Mouse (Mus musculus) liver, adult 2 months (tissue): ENCODE measurements around the gene Unc5b. TPM values are rescaled to one million over a fixed set of nuclear protein-coding genes. Genes with fewer than 3 reads are reported as not detected.

Experiments used
- DNase-seq: peaks from one replicate; pipeline ENCODE4 v3.0.0-alpha.2; 2011; ENCODE audit warnings: low read depth, low spot score; ENCODE audit errors: extremely low read depth
- H3K27ac ChIP-seq: fragments of 200-500 bp; replicated peaks from 2 replicates; pipeline ENCODE4 v1.5.1; 2012; ENCODE audit warnings: low read depth, mild to moderate bottlenecking, control low read depth, inconsistent platforms, low read length; ENCODE audit not compliant: insufficient read depth
- H3K27me3 ChIP-seq: fragments of 200-500 bp; 2 replicates; pipeline ENCODE4 v1.6.1; 2012; ENCODE audit warnings: mild to moderate bottlenecking, moderate library complexity, low read length, inconsistent platforms; ENCODE audit not compliant: control insufficient read depth, insufficient read depth
- H3K36me3 ChIP-seq: fragments of 200-500 bp; 2 replicates; pipeline ENCODE4 v1.6.1; 2012; ENCODE audit warnings: low read length, inconsistent platforms; ENCODE audit not compliant: control insufficient read depth, insufficient read depth
- H3K4me1 ChIP-seq: fragments of 200-500 bp; 2 replicates; pipeline ENCODE4 v1.6.1; 2011; ENCODE audit warnings: low read length; ENCODE audit not compliant: control insufficient read depth, insufficient read depth
- H3K4me3 ChIP-seq: fragments of 200-500 bp; 2 replicates; pipeline ENCODE4 v1.5.1; 2011; ENCODE audit warnings: low read depth, mild to moderate bottlenecking, control low read depth, low read length, moderate library complexity; ENCODE audit not compliant: insufficient read depth
- H3K79me2 ChIP-seq: fragments of 200-500 bp; 2 replicates; pipeline ENCODE4 v1.6.1; 2012; ENCODE audit warnings: inconsistent platforms, mild to moderate bottlenecking, low read length, moderate library complexity; ENCODE audit not compliant: control insufficient read depth, insufficient read depth
- H3K9ac ChIP-seq: fragments of 200-500 bp; 2 replicates; pipeline ENCODE4 v1.6.1; 2012; ENCODE audit warnings: low read depth, mild to moderate bottlenecking, control low read depth, inconsistent platforms, low read length
- CTCF ChIP-seq: fragments of 200-500 bp; IDR thresholded peaks from 2 replicates; pipeline ENCODE4 v1.5.1; 2011; ENCODE audit warnings: low read depth, low read length, control low read depth
- POLR2A ChIP-seq: fragments of 200-500 bp; IDR thresholded peaks from 2 replicates; pipeline ENCODE4 v1.6.1; 2011; ENCODE audit warnings: low read length, control low read depth; ENCODE audit not compliant: insufficient read depth; ENCODE audit errors: extremely low read depth
- WGBS: fragments of 180-500 bp; shearing (Covaris S2); methylation state at CpG from one replicate; pipeline ENCODE4 v1.1.7; 2018; 5-methylcytosine and 5-hydroxymethylcytosine counted together
- polyA plus RNA-seq: library from polyadenylated mRNA; depleted of rRNA; stranded (reverse); fragments of >200 nt; gene quantifications from 2 replicates; pipeline ENCODE4 v1.2.3, GENCODE M21; 2012
- total RNA-seq: library from RNA; depleted of rRNA; stranded (reverse); fragments of >200 nt; gene quantifications from 2 replicates; pipeline ENCODE4 v1.2.3, GENCODE M21; 2014

Unc5b gene
- total and polyA plus RNA-seq, 2 experiments = 0.83 to 1.0 TPM

GRCm38 (mm10) chr10:60823744-60824143 lies 7.6 kb downstream of the Unc5b start:
- peaks cover 9% of the 10 kb centered on the region; the same call in 1 of the 2 replicates for H3K27me3 ChIP-seq
- no peak overlapping the region for H3K27ac ChIP-seq
- H3K4me1 ChIP-seq = no peaks in the 10 kb centered on the region
- no peak for DNase-seq
- H3K9ac ChIP-seq = no peak overlapping the region
- no peaks in the 10 kb centered on the region for H3K79me2 ChIP-seq
- H3K4me3 ChIP-seq = no peak overlapping the region
- 63% methylated on average over 8 of the region's 8 CpGs for WGBS
- no peaks in the 10 kb centered on the region for H3K36me3 ChIP-seq
- TF ChIP-seq CTCF (no peak), POLR2A (no peak)

GRCm38 (mm10) chr10:60822641-60823425 lies 8.5 kb downstream of the Unc5b start:
- no peaks in the 10 kb centered on the region for H3K4me1 ChIP-seq
- H3K4me3 ChIP-seq = no peak overlapping the region
- 90% methylated on average over 17 of the region's 17 CpGs for WGBS
- no peak overlapping the region for H3K27ac ChIP-seq
- TF ChIP-seq POLR2A = no peak
- no peak for TF ChIP-seq CTCF
- H3K79me2 ChIP-seq = no peaks in the 10 kb centered on the region
- no peaks in the 10 kb centered on the region for H3K36me3 ChIP-seq
- no peak overlapping the region for H3K9ac ChIP-seq
- peaks cover 6% of the 10 kb centered on the region; the same call in 1 of the 2 replicates for H3K27me3 ChIP-seq
- no peak for DNase-seq

- H3K27me3 ChIP-seq = no peaks in the 10 kb centered on the region
- no peak overlapping the region for H3K9ac ChIP-seq
- DNase-seq = peak; percentile 81
- no peak overlapping the region for H3K4me3 ChIP-seq
- H3K4me1 ChIP-seq = no peaks in the 10 kb centered on the region
- TF ChIP-seq CTCF = no peak
- no peak for TF ChIP-seq POLR2A
- WGBS = 60% methylated on average over 7 of the region's 7 CpGs
- no peaks in the 10 kb centered on the region for H3K79me2 ChIP-seq
- no peaks in the 10 kb centered on the region for H3K36me3 ChIP-seq
- H3K27ac ChIP-seq = no peak overlapping the region
These were observed 9.5 kb downstream of the Unc5b start for GRCm38 (mm10) chr10:60821736-60822358.

GRCm38 (mm10) chr10:60821311-60821710 lies 10.1 kb downstream of the Unc5b start:
- H3K79me2 ChIP-seq = no peaks in the 10 kb centered on the region
- no peaks in the 10 kb centered on the region for H3K36me3 ChIP-seq
- H3K27me3 ChIP-seq = no peaks in the 10 kb centered on the region
- peak; percentile 6 for DNase-seq
- H3K27ac ChIP-seq = no peak overlapping the region
- no peak overlapping the region for H3K9ac ChIP-seq
- H3K4me3 ChIP-seq = no peak overlapping the region
- peaks cover 2% of the 10 kb centered on the region; the same call in 1 of the 2 replicates for H3K4me1 ChIP-seq
- TF ChIP-seq POLR2A = no peak
- no peak for TF ChIP-seq CTCF

- no peak overlapping the region for H3K9ac ChIP-seq
- TF ChIP-seq POLR2A = no peak
- TF ChIP-seq CTCF = no peak
- 71% methylated on average over 11 of the region's 11 CpGs for WGBS
These were observed 10.8 kb downstream of the Unc5b start for GRCm38 (mm10) chr10:60820552-60820951.

GRCm38 (mm10) chr10:60819654-60820192 lies 11.7 kb downstream of the Unc5b start:
- WGBS = 85% methylated on average over 12 of the region's 12 CpGs
- TF ChIP-seq POLR2A (no peak), CTCF (no peak)
- Histone ChIP-seq H3K4me3 (no peak overlapping the region), H3K27ac (no peak overlapping the region), H3K9ac (no peak overlapping the region), H3K79me2 (no peaks in the 10 kb centered on the region), H3K4me1 (peaks cover 2% of the 10 kb centered on the region; the same call in 1 of the 2 replicates), H3K27me3 (no peaks in the 10 kb centered on the region), H3K36me3 (no peaks in the 10 kb centered on the region)
- DNase-seq = no peak

More at GRCm38 (mm10) chr10:60820552-60820951, 10.8 kb downstream of the Unc5b start:
- H3K4me1 ChIP-seq = peaks cover 2% of the 10 kb centered on the region; the same call in 1 of the 2 replicates
- H3K27me3 ChIP-seq = no peaks in the 10 kb centered on the region
- H3K27ac ChIP-seq = peak overlapping the region; percentile 10; the same call in 1 of the 2 replicates
- H3K4me3 ChIP-seq = no peak overlapping the region
- no peaks in the 10 kb centered on the region for H3K36me3 ChIP-seq
- peak; percentile 96 for DNase-seq
- H3K79me2 ChIP-seq = no peaks in the 10 kb centered on the region
